Mouse (Mus musculus) gastrocnemius, adult 2 months (tissue): Measurements from ENCODE around the gene Zfp36l1. TPM values are rescaled to one million over a fixed set of nuclear protein-coding genes. Genes with fewer than 3 reads are reported as not detected.
A peak's percentile ranks its signal among the peaks of the same experiment; 100 is the strongest.

Experiments used
- DNase-seq: peaks from one replicate; pipeline ENCODE4 v3.0.0; 2022
- H3K27ac ChIP-seq: fragments of 200-600 bp; 2 replicates; pipeline ENCODE4 v1.8.1; 2022; ENCODE audit warnings: mild to moderate bottlenecking
- H3K4me3 ChIP-seq: fragments of 200-600 bp; 2 replicates; pipeline ENCODE4 v1.8.1; 2022; ENCODE audit warnings: mild to moderate bottlenecking, moderate library complexity
- CTCF ChIP-seq: fragments of 200-600 bp; IDR thresholded peaks from 2 replicates; pipeline ENCODE4 v1.8.1; 2022; ENCODE audit warnings: antibody characterized with exemption, mild to moderate bottlenecking, moderate library complexity
- intact Hi-C: fragments of 180-260 bp; cut with DNase I; formaldehyde crosslinking; loops from one replicate; pipeline ENCODE4 v1.15.1; 2025
- total RNA-seq, 2 experiments: library from RNA; stranded (reverse); gene quantifications; 2 replicates each; pipeline ENCODE4 v1.2.3; 2021

Gene Zfp36l1
- total RNA-seq, 2 experiments from 2014 or later, result 25.7 to 46.6 TPM

GRCm38 (mm10) chr12:80113586-80114021 lies 791 bp upstream of the Zfp36l1 start:
- intact Hi-C loops, result loop anchor here (2.0 to 5.0 kb wide), 4 partner anchors 17 to 356 kb away; no protein-coding TSS in a partner anchor
- DNase-seq, result peak; percentile 74
- Histone ChIP-seq H3K4me3 (peak overlapping the region; percentile 97), H3K27ac (peak overlapping the region; percentile 99)
- no peak for TF ChIP-seq CTCF

GRCm38 (mm10) chr12:80112071-80112660 lies 647 bp downstream of the Zfp36l1 start:
- peak overlapping the region; percentile 99 for H3K27ac ChIP-seq
- peak; percentile 55 for DNase-seq
- H3K4me3 ChIP-seq, result peak overlapping the region; percentile 97
- no peak for TF ChIP-seq CTCF
- intact Hi-C loops, result loop anchor here (2.0 to 5.0 kb wide), 4 partner anchors 19 to 355 kb away; no protein-coding TSS in a partner anchor

DNA sequence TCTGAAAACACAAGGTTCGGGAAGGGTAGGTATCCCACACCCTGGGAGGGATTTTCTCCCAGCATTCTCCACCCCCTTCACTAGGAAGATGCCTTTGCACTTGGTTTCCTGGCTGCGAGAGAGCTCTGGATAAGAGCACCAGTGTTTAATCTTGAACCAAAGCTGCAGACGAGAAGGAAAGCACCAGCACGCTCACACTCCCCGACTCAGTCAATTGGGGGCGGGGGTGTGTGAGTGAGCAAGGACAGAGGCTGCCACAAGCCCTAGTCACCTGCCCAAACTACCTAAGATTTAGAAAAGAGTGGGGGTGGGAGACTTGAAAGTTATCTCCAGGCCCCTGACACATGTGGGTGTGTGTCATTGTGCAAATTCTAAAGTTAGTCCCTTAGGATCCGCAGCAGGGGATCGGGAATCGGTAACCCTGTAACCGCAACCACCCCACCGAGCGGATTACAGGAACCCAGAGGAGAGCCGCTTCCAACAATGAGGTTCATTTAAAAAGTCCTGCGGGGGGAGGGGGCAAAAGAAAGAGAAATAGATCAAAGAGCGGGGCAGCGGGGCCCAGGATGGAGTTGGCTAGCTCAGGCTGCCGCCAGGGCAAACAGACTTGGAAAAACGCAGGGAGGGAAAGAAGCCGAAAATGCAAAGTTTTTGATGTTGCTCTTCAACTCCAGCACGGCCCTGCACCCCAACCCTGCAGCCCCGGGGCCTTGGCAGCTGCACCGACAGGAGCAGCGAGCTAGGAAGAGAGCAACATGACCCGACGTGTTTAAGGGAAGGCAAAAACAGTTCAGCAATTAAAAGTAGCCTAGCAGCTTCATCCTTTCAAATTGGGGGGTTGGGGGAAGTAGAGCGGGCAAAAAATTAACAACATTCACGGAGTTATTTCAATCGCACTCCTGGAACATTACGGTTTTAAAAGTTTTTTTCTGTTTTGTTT lies 1.4 kb downstream of the Zfp36l1 start:
- no peak for TF ChIP-seq CTCF
- H3K27ac ChIP-seq, result peak overlapping the region; percentile 99
- intact Hi-C loops, result loop anchor here (2.0 to 5.0 kb wide), 4 partner anchors 19 to 354 kb away; no protein-coding TSS in a partner anchor
- DNase-seq, result peak; percentile 62
- peak overlapping the region; percentile 97 for H3K4me3 ChIP-seq

GRCm38 (mm10) chr12:80110546-80110870 lies 2.3 kb downstream of the Zfp36l1 start:
- intact Hi-C loops, result loop anchor here (5.0 kb wide), 3 partner anchors 143 to 353 kb away; no protein-coding TSS in a partner anchor
- Histone ChIP-seq H3K4me3 (peak overlapping the region; percentile 97), H3K27ac (peak overlapping the region; percentile 99)
- DNase-seq, result no peak
- no peak for TF ChIP-seq CTCF

GRCm38 (mm10) chr12:80109753-80110545 lies 2.9 kb downstream of the Zfp36l1 start:
- no peak for TF ChIP-seq CTCF
- H3K4me3 ChIP-seq, result peak overlapping the region; percentile 97
- H3K27ac ChIP-seq, result peak overlapping the region; percentile 99
- intact Hi-C loops, result loop anchor here (1.0 to 5.0 kb wide), 4 partner anchors 143 to 498 kb away; no protein-coding TSS in a partner anchor
- DNase-seq, result peak; percentile 71

GRCm38 (mm10) chr12:80108896-80109668 lies 3.7 kb downstream of the Zfp36l1 start:
- H3K27ac ChIP-seq, result peak overlapping the region; percentile 99
- TF ChIP-seq CTCF, result peak; percentile 77
- intact Hi-C loops, result loop anchor here (1.0 kb wide), 1 partner anchor 497 kb away; no protein-coding TSS in a partner anchor
- H3K4me3 ChIP-seq, result peak overlapping the region; percentile 97
- peak; percentile 89 for DNase-seq

- no peak for TF ChIP-seq CTCF
- peak overlapping the region; percentile 36; the same call in 1 of the 2 replicates for H3K27ac ChIP-seq
- H3K4me3 ChIP-seq, result no peak overlapping the region
- intact Hi-C loops, result no loop called here
- no peak for DNase-seq
Measured at GRCm38 (mm10) chr12:80106896-80107667, 5.7 kb downstream of the Zfp36l1 start.

DNA sequence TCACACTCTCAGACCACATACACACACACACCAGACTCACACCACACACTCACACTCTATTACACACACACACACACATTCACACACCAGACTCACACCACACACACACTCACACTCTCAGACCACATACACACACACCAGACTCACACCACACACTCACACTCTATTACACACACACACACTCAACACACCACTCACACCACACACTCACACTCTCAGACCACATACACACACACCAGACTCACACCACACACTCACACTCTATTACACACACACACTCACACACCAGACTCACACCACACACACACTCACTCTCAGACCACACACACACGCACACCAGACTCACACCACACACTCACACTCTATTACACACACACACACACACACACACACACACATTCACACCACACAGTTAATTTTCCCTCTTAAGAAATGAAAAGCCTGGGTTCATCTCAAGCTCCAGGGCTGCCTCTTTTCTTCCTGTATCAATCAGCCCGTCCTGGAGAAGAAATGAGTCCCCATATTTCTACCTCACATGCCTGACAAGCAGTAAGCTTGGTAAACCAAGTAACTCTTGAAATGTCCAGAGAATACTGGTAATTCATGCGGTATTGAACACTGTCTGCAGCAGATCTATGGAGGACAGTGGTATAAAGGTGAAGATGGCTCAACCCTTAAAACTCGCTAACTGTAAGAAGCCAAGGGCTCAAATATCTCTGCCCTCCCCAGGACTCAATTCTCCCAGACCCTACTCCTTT lies 6.5 kb downstream of the Zfp36l1 start:
- intact Hi-C loops, result no loop called here
- H3K4me3 ChIP-seq, result no peak overlapping the region
- no peak for DNase-seq
- H3K27ac ChIP-seq, result no peak overlapping the region
- TF ChIP-seq CTCF, result no peak

GRCm38 (mm10) chr12:80103521-80103973 lies 9.3 kb downstream of the Zfp36l1 start:
- no peak overlapping the region for H3K4me3 ChIP-seq
- no peak for TF ChIP-seq CTCF
- intact Hi-C loops, result no loop called here
- no peak overlapping the region for H3K27ac ChIP-seq
- DNase-seq, result no peak

GRCm38 (mm10) chr12:80103089-80103488 lies 9.7 kb downstream of the Zfp36l1 start:
- no peak overlapping the region for H3K27ac ChIP-seq

More at GRCm38 (mm10) chr12:80103089-80103488, 9.7 kb downstream of the Zfp36l1 start:
- DNase-seq, result no peak
- intact Hi-C loops, result no loop called here
- no peak for TF ChIP-seq CTCF
- H3K4me3 ChIP-seq, result no peak overlapping the region
